8 mouse cellular contexts compared by ENCODE assay signal in the genomic region with DNA sequence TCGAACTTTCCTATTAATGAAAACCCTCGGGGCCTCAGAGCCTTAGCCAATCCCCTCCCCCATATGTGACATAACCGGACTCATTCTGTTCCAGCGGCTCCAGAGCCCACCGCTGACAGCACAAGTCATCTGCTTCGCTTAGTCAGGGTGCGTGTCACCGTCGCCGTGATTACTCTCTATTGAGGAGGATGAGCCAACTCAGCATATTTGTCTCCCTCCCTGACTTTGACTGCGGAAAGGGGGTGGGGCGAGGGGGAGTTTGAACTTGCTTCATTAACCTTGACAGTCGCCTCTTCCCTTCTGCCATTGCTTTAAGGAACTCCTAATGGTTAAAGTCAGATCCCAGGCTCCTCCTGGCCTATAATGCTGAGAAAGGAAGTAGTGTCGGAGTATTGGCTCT. TPM values are rescaled to one million over a fixed set of nuclear protein-coding genes. Genes with fewer than 3 reads are reported as not detected.
DNase-seq lines count a peak whose midpoint lies in the region; ATAC-seq and TF ChIP-seq lines count a peak whose summit lies in the region.
"Had no signal": no experiment of that assay in that cellular context is flagged by ENCODE, and none has a peak within 500 bp of the region (broad histone marks: within the 10 kb centered on the region; RNA-seq: fewer than 3 reads in every experiment).

No protein-coding gene starts in this region.

- DNase-seq in CD4-positive helper T cell, adult 2 months (ENCODE audit: low read depth, low spot score) = peak; percentile 29
- peak; percentile 24 for DNase-seq in ES-CJ7 (ENCODE audit: low read depth, low spot score)
- DNase-seq in kidney, postnatal 25 days = peak; percentile 18 to 36
- no peak for DNase-seq in spleen, postnatal 4 days (ENCODE audit: low spot score in 2 of 2)
- no peak for DNase-seq in layer of hippocampus, postnatal 14 days (ENCODE audit: low spot score in 2 of 2)

- no peaks in the 10 kb centered on the region for H3K79me2 ChIP-seq in myocyte (ENCODE audit: control insufficient read depth, insufficient read depth)

- H3K27ac ChIP-seq in forebrain, embryonic 13.5 days = no peak overlapping the region

- peaks cover 11% of the 10 kb centered on the region for H3K4me1 ChIP-seq in forebrain, embryonic 13.5 days

- peak overlapping the region; percentile 43 for H3K4me2 ChIP-seq in forebrain, embryonic 13.5 days
- peak overlapping the region; percentile 44 for H3K4me2 ChIP-seq in myocyte (ENCODE audit: low read depth)

- no peak for ATAC-seq in forebrain, embryonic 13.5 days

- no peak overlapping the region for H3K9ac ChIP-seq in forebrain, embryonic 13.5 days

- peak overlapping the region; percentile 12; the same call in 1 of the 2 replicates for H3K4me3 ChIP-seq in forebrain, embryonic 13.5 days
- H3K4me3 ChIP-seq in myocyte = no peak overlapping the region
- H3K4me3 ChIP-seq: erythroblast, embryonic 14.5 days had no signal

- TF ChIP-seq POLR2A in myocyte (IDR thresholded peaks at IDR 0.05; ENCODE audit: insufficient read length, low read depth) = no peak

- H3K9me3 ChIP-seq in forebrain, embryonic 13.5 days (replicated peaks) = no peaks in the 10 kb centered on the region

- no peaks in the 10 kb centered on the region for H3K36me3 ChIP-seq in forebrain, embryonic 13.5 days (ENCODE audit: poor library complexity, severe bottlenecking)
- no peaks in the 10 kb centered on the region for H3K36me3 ChIP-seq in myocyte (ENCODE audit: control insufficient read depth, insufficient read depth)

- 11% methylated on average over 14 of the region's 14 CpGs for WGBS in forebrain, embryonic 13.5 days

- no peak overlapping the region for H3ac ChIP-seq in myocyte (ENCODE audit: control insufficient read depth, insufficient read length)

- no peaks in the 10 kb centered on the region for H3K27me3 ChIP-seq in forebrain, embryonic 13.5 days
- H3K27me3 ChIP-seq in myocyte (ENCODE audit: control insufficient read depth, insufficient read depth, insufficient read length) = no peaks in the 10 kb centered on the region

TF ChIP-seq in myocyte, 11 proteins besides CTCF, POLR2A, EP300 and RAD21:
- TF ChIP-seq MAX (IDR thresholded peaks at IDR 0.05; ENCODE audit: low read depth) (no peak), USF1 (IDR thresholded peaks at IDR 0.05; ENCODE audit: low read depth) (no peak), MYOD1 (IDR thresholded peaks at IDR 0.05; ENCODE audit: control insufficient read depth in 1 of 3, insufficient read length in 2 of 3, low read depth in 2 of 3) (no peak), REST (IDR thresholded peaks at IDR 0.05; ENCODE audit: insufficient read depth, insufficient read length) (no peak), E2F4 (IDR thresholded peaks at IDR 0.05; ENCODE audit: insufficient read depth) (no peak), POLR2AphosphoS2 (IDR thresholded peaks at IDR 0.05; ENCODE audit: insufficient read length, low read depth) (no peak), SRF (IDR thresholded peaks at IDR 0.05; ENCODE audit: control insufficient read depth, insufficient read length, low read depth) (no peak), MYOG (IDR thresholded peaks at IDR 0.05; ENCODE audit: control insufficient read depth in 1 of 3, insufficient read depth in 1 of 3, insufficient read length in 2 of 3, low read depth in 2 of 3) (no peak), TCF3 (IDR thresholded peaks at IDR 0.05; ENCODE audit: insufficient read length, low read depth) (no peak), TCF12 (IDR thresholded peaks at IDR 0.05; ENCODE audit: insufficient read depth, poor library complexity, severe bottlenecking) (no peak), CEBPB (IDR thresholded peaks at IDR 0.05; ENCODE audit: insufficient read depth, poor library complexity, severe bottlenecking) (no peak)

RNA-seq across cellular contexts. Expression of a gene that starts 14.8 kb away (rescaled TPM):
- polyA plus RNA-seq in forebrain, embryonic 13.5 days (2015; fragmentation: Nextera tagmentation; extraction: Ambion mirVana) = 8.6 and 14.1 TPM in 2 replicates
- 17.6 TPM for polyA plus RNA-seq in myocyte (2012; fragmentation: generic; extraction: Trizol)
- total RNA-seq in layer of hippocampus, postnatal 14 days (2021) = 100 to 1,000 TPM in 1 of 2 experiments, 10 to 100 TPM in 1; 97.4 to 115 TPM

Comparison
In these comparisons a context has a peak if more than half of its experiments do, and no peak if none do; other contexts are left out.
1. DNase-seq: peak in CD4-positive helper T cell, adult 2 months (single experiment), ES-CJ7 (single experiment) and kidney, postnatal 25 days (2 of 2); none in spleen, postnatal 4 days (0 of 2) and layer of hippocampus, postnatal 14 days (0 of 2).